Mouse (Mus musculus) kidney, postnatal 10 days (tissue): ENCODE data around the gene Lrp11.
"Not testable (repeated sequence)": the region's sequence is repeated elsewhere in the genome, so short reads cannot be mapped to it uniquely, and the experiment has no call there.

Experiments
- DNase-seq: peaks from one replicate; pipeline ENCODE4 v3.0.0; 2021; ENCODE audit warnings: mixed read lengths

The Lrp11 gene

DNA sequence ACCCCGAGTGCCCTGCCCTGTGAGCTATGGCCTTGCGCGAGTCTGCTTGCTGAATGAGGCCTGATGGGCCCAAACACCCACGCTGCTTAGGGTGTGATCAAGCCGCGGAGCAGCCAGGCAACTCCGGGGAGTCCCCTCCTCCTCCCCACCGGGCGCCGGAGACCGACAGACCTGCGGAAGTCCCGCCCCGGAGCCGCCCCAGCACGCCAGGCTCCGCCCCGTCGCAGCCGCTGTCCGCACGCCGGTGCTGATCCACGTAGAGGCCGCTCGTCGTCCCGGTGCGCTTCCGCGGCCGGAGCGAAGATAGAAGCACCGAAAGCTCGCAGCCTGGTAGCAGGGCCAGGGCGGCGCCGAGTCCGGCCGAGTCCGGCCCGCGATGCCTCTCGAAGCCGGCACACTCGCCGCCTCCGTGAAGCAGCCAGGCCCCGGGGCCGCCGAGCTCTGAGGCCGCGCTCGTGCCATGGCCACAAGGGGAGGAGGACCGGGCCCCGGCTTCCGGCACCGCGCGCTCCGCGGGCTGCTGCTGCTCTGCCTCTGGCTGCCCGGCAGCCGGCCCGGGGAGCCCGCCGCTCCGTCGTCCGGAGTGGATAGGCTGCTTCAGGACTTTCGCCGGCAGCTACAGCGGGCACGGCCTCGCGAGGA, at the start of gene Lrp11:
TSS of gene Lrp11 (plus strand) at position 209 of the 642 bp plus-strand sequence.
- peak; percentile 96 for DNase-seq

DNA sequence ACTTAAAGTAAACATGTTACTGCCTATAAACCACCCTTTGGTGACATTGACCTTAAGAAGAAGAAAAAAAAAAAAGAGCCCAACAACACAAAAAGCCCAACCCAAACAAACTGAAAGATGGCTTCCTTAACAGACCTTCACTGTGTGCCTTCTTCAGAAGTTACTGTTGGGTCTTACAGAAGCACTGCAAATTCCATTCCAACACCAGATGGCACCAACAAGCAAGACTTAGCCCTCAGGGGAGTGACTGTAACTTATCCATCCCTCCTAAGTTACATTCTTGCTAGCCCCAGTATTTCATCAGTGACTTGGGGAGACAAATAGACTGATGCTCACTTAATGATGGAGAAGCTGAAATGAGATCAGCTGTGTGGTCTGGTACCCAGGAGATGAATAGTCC, 11.6 kb upstream of the Lrp11 start:
- DNase-seq: peak; percentile 52

DNA sequence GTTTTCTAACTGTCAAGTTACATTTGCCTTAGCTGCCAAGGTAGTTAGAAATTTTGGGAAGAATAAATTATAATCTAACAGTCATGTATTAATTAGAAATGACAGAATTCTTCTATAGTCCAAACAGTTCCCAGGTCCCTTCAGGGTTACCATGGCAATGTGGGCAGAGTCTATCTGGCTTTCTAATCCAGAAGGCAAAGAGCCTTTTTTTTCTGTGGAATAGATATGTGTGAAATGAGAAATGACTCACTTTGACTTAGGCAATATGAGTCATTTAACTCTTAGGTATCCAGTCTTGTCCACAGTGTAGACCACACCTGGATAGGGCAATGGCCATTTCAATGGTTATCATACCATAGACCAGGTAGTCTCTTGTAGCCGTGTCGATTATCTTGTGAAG, 8.2 kb upstream of the Lrp11 start:
- no peak for DNase-seq

DNA sequence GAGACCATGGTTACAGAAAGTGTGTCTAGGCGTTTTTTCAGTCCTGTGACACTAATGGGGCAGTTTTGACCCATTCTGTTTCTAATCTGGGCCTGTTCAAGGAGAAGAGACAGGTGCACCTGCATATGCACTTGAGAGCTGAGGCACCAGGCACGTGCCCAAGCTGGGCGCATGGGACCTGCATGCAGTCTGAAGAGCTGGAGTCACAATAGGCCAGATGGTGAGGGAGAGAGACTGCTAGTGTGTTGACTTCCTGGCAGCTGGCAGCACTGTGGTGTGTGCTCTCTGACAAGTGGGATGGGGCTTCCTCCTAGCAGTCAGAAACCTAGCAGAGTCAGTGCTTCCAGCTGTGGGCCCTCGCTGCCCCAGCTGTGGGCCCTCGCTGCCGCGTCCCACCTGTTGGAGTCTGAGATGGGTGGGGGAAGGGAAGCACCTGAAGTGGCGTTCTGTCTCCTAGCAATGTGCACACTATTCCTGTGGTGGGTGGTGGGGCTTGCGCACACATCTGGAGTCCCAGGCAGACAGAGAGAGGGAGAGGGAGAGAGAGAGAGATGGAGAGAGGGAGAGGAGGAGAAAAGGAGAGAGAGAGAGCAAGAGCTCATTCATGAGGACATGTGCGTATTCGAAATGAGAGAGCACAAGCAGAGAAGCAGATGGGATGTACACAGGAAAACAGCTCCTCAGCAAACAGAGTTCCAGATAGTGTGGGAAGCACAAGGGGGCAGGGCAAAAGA, 7.3 kb upstream of the Lrp11 start:
- no peak for DNase-seq

DNA sequence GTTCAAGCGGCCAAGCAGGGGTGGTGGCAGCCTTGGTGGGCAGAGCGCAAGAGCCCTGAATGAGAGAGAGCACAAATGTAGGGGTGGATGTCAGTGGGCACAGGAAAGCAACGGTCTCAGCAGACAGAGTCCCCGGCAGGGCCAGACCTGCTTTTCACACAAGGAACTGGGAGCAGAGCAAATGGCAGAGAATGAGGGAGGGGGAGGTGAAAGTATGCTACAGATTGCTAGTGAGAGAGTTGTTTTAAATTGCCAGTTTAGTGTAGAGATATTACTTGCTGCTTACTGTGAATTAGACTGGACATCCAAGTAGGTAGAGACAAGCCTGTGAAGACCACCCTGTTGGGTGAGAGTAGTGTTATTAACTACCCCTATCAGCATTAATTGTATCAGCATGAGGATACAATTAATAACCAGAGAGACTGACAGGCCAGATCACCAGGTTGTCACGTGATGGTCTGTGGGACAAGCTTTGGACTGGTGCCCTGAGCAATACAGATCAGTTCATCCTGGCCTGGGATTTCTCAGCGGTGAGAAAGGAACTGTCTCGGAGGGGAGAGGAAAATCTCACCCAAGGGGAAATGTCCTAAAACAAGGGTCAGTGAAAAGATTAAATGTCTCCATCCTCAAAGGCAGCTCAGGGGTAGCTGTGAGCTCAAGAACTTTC, 6.6 kb upstream of the Lrp11 start:
- DNase-seq: peak; percentile 14

DNA sequence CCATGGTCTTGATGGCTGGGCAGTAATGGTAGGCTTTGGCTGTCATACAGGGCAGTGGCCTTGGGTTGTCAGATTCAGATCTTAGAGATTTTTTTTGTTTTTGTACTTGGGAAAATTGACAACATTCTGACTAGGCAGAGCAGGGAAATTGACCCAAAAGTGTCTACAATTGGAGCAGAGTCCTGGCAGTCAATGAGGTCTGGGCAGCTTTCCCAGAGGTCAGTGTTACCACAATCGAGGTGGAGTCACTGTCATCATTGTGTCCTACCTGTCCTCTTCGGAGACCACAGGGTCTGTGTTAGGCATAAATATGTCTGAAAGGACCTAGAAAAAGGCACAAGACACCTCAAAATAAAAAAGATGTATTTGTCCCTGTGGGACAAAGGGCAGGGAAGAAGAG, 2.8 kb upstream of the Lrp11 start:
- no peak for DNase-seq

DNA sequence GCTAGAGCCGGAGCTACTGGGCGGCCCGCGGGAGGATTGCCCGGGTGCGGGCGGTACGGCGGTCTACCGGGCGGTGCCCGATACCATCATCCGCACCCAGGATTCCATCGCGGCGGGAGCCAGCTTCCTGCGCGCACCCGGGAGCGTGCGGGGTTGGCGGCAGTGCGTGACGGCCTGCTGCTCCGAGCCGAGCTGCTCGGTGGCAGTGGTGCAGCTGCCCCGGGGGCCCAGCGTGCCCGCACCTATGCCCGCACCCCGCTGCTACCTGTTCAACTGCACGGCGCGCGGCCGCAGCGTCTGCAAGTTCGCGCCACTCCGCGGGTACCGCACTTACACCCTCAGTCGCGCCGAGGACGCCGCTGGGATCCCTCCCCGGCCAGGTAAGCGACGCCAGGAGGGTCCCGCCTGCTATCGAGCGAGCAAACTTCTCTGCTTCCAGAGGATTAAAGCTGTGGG, 662 bp downstream of the Lrp11 start:
- no peak for DNase-seq

DNA sequence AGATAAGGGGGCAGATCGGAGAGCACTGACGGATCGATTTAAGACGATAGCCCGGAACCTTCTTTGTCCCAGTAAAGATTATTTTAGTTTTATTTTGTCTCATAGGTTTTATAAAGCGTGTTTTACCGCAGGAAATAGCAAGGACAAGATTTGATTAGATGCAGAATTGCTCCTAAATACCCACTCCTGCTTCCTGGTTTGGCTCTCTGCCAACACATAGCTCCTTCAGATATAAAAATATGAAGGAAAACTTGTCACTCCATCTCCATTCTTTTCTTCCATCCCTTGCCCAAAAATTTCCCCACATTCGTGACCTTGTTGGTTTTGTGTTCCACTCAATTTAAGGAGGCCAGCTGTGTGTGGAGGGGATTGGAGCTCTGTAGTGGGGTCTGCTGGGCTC, 1.2 kb downstream of the Lrp11 start:
- no peak for DNase-seq

DNA sequence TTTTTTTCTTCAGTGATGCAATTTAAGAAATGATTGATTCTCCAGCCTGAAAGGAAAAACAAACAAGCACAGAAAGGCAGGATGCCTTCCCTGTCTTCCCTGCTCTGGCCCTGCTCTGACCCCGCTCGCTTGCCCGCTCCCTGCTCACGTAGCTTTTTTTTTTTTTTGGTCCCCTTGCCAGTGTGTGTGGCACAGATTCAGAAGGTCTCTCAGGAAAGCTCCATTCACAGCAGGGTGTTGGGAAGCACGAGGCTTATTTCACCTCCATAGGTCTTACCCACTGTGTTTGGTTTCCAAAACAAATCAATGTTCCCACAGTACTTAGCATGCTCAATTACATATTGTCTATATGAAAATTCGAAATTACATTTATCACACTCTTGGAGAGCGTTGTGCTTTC, 5.2 kb downstream of the Lrp11 start:
- DNase-seq: no peak

DNA sequence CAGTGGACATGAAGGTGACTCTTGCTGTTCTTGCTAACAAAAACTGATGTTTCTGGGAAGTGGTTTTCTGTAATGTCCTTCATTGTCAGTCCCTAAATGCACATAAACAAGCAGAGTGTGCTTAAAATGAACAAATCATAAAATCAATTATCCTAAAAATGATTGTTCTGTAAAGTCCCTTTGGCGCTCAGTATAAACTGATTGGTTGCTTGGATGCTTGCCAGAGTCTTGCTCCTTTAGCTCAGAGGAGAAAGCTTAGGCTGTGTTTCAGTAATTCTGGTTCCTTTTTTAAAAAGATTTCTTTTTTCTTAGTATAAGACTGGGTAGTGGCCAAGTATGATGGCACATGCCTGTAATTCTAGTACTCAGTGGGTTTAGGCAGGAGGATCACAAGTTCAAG, 6.7 kb downstream of the Lrp11 start:
- no peak for DNase-seq

DNA sequence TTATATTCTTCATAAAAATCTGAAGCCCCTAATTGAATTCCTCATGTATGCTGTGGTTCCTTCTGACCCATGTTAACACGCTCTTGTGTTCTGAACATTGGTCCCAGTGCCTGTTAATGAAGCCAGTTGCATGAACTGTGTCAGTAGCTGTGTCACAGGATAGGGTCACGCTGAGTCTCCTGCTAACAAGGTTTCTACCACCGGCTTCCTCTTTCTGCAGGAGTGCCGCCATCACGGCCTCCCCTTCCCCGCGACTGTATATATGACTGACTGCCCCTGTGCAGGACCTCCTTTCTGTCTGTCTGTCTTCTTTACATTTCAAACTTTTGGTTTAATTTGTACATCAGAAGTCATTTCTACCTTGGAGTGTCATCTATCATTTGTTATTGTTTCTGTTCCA, 8.6 kb downstream of the Lrp11 start:
- DNase-seq: no peak

DNA sequence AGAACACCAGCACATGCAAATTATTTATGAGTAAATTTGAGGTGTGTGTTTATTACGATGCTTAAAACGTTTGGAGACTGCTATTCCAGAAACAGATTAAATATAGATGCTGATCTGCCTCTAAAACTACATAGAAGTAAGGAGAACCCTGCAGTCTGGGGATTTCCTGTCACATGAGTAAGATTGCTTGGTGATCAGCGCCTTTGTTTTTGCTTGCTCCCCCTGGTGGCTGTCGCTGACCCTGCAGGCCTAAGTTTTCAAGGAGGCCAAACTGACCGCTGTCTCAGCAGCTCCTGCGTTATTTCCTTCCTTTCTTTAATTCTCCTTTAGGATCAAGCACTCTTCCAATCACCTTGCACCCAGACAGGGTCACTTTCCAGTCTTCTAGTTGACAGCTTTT, 11.0 kb downstream of the Lrp11 start:
- DNase-seq: peak; percentile 87

DNA sequence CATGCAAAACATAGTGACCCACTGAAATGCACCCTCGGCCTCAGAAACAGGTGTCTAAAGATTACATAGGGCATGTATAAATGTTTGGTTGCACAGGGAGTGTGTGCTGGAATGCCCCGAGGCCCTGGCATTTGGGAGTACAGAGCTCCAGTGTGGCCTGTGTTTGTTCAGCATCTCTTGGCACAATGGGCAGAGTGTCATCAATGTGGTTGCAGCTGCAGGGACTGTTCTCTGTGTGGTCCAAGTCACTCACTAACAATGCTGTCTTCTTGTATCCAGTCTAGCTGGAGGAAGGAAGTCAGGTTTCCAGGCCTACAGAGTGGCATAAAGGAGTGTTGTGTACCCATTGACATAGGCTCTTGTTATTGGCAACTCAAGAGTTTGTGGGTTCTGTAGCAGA, 15.6 kb downstream of the Lrp11 start:
- DNase-seq: no peak

DNA sequence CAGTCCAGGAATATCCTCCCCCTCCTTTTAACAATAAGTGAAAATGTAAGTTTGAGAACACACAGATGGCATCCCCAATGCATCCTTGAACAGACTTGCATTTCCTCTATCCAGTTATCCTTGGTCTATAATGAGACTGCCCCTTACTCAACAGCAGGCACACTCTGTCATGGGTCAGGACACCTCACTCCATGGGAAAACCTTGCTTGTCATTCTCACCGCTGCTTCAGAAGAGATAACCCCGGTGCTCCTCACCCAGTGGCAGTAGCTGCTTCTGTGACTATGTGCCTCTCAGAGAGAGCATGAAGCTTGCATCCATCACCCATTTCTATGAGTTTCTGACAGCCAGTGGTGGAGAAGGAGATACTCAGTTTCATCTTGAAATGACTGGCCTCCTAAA, 16.8 kb downstream of the Lrp11 start:
- no peak for DNase-seq

DNA sequence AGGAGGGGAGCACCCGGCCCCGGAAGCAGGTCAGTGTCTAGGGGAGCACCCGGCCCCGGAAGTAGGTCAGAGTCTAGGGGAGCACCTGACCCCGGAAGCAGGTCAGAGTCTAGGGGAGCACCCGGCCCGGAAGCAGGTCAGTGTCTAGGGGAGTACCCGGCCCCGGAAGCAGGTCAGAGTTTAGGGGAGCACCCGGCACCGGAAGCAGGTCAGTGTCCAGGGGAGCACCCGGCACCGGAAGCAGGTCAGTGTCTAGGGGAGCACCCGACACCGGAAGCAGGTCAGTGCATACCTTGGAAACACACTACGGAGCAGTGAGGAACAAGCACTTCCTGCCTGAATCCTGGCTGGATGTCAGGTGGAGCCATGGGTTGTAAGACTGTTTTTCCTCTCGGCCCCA, 19.0 kb downstream of the Lrp11 start:
- no peak for DNase-seq

DNA sequence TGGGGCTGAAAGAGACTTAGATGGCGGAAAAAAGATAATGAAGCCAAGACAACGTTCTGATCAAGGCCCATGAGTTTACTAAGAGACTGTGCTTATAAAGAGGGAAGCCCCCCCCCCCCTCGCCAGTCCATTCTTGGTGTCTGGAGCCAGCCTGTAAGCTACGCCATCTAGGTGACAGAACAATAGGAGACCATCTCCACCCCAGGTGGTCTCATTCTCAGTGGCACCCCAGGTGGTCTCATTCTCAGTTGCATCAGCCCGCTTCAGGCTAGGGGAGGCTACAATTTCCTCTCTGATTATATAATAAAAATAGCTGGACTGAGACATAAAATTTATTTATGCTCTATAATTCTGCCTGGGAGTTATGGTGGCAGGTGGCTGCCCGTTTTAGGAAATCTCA, 22.0 kb downstream of the Lrp11 start:
- no peak for DNase-seq

DNA sequence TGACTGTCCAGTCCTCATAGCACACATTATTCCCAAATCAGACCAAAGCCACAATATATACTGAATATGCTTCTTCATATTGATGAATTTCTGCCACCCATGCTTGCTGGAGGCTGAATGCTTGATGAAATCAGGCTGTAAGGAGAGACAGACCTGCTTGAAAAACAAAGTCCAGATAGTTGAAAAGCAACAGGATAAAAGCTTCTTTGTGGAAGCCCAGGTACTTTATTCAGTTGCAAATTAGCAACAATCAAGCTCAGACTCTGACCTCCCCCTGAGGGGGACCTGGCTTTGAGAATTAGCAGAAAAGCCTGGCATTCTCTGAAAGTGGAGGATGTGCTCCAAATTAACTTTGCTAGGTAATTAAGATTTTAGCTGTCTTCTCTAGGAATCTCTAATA, 22.6 kb downstream of the Lrp11 start:
- DNase-seq: not testable (repeated sequence)

DNA sequence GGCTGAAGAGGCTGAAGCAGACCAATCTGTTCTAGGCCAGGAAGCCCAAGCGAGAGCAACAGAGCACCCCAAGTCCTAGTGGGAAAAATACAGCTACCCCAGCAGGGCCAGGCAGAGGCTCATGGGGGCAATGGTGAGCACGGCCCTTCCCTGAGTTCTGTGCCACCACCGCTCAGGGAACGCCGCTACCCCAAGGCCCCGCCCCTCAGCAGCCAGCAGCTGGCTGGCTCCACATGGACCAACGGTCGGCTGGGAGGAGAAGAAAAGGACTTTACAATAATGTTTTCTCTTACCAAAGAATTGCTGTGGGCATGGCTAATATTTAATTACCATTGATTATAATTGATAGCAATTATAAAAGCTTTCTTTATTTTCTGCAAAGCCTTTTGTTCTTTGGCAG, 25.2 kb downstream of the Lrp11 start:
- no peak for DNase-seq

DNA sequence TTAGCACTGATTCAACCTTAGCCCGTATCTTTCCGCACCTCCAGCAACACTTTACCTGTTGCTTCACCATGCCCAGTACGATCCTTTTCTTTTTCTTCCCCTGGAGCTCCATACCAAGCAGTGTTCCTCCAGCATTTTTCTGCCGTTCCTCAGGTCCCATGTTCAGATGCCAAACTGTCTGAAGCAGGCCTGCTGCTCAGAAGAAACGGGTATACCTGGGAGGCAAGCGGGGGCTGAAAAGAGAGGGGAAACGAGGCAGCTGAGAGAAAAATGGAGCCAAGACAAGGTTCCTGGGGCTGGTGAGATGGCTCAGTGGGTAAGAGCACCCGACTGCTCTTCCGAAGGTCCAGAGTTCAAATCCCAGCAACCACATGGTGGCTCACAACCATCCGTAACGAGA, 27.5 kb downstream of the Lrp11 start:
- not testable (repeated sequence) for DNase-seq

DNA sequence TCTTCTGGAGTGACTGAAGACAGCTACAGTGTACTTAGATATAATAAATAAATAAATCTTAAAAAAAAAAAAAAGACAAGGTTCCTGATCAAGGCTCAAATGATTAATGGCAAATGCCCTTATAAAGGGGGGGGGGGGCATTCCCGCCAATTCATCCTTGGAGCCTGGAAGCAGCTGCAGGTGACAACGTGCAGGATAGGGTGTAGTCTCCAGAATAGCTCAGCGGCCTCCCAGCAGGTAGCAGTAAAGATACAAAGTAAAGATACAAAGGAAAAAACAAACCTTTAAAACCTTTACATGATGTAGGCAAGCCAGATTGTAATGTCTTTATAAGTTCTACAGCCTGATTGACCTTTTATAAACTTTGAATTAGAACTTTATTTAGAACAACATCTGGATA, 28.0 kb downstream of the Lrp11 start:
- DNase-seq: not testable (repeated sequence)

DNA sequence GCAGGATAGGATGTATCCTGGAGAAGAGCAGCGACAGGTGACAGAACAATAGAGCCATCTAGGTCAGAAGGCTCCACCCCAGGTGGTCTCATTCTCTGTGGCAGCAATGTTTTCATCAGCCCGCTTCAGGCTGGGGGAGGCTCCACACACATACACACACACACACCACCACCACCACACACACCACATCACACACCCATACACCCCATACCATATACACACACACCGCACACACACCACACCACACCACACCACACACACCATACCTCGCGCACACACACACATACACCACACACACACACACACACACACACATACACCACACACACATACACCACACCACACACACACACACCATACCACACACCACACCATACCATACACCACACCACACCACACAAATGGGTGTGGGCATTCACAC, 30.2 kb downstream of the Lrp11 start:
- no peak for DNase-seq

DNA sequence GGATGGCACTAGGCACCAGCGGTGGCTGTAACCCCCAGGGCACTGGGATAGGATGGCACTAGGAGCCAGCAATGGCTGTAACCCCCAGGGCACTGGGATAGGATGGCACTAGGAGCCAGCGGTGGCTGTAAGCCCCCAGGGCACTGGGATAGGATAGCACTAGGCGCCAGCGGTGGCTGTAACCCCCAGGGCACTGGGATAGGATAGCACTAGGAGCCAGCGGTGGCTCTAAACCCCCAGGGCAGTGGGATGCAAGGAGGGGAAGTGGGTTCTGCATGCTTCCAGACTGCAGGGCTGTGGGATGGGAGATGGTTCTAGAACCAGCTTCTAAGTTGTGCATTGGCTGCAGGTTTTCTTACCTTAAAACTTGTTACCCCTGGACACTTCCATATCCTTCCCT, 31.1 kb downstream of the Lrp11 start:
- DNase-seq: no peak

DNA sequence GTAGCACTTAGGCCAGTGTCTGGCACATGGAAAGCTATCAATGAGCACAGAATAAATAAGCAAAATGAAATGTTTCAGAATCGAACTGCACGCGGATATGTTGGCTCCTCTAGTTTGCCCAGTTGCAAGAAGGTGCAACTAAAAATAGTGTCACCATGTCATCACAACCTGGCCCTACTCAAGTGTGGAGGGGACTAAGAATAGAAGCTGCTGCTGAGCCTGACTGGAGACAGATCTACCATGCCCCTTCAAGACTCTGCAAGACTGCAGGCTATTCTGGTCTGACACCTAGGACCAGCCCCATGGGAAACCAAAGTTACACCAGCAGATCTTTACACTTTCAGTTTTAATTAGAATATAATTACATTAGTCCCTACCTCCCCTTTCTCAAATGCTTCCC, 32.8 kb downstream of the Lrp11 start:
- no peak for DNase-seq

DNA sequence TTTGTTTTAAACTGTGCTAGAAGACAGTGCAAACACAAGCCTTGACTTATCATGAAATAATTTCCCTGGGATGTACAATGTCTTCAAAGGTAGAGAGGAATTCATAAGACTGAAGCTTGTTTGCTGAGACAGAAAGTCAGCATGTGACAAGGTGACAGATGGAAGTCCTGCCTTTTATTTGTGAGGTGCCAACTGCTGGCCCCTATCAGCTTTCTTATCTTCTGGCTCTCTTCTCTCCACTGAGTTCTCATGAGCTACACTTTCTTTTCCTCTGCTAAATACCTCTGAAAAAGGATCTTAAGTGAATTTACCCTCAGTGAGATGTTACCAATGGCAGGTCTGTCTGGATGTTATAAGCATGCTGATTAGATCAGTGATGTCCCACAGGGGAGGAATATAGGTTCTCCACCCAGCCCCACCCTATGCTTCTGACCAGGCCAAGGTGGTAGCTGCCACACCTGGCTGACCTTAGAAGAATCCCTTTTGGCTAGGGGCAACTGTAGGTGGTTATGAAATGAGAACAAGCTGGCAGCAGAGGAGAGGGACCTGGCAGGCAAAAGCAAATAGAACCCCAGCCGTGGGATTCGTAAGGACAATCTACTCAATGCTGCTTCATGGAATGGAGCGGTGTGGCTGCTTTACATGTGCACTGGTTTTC, 34.4 kb downstream of the Lrp11 start:
- DNase-seq: no peak
